Mouse (Mus musculus) left cerebral cortex, adult 11 months (tissue): ENCODE results near the gene Gtf2f1.
A peak's percentile ranks its signal among the peaks of the same experiment; 100 is the strongest.
"Not testable (repeated sequence)": the region's sequence is repeated elsewhere in the genome, so short reads cannot be mapped to it uniquely, and the experiment has no call there.

Experiments
- DNase-seq: peaks from one replicate; pipeline ENCODE4 v3.0.0; 2022; ENCODE audit warnings: low spot score

The Gtf2f1 gene

DNA sequence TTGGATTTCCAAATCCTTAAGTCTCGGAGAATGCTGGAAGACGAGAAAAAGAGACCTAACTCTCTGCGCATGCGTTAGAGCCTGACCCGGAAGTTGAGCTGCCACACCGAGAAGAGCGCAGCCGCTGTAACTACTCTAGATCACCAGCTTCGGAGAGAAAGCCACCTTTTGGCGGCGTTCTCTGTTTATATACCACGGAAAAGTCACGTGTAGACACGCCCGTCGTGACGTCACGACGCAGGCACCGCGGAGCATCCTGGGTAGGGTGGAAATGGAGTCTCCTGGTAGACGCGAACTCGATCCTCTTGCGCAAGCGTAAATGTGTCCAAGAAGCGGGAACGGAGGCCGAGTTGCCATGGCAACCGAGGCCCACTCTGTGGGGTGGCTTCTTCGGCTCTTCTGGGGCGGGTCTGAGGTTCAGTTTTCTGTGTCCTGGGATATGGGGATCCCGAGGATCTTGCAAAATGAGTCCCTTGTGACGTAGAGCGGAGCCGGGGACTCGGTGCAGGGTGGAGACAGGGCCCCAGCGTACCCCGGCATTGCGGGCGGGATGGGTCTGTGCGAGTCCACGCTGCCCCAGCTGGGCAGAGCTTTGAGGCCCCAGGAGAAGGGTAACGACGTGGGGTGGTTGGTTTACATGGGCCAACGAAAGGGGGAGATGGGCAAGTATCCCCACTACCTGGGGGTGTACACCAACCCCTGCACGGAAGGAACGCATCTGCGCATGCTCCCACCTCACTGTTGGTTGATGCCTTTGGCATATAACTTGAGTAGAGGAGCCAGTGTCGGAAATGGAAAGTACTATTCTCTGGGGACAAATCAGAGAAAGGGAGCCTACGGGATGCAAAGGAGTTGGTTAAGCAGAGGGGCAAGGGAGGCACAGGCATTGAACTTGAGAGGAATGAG is at the start of gene Gtf2f1, which contains the start of gene Gm17949:
Gtf2f1 (minus strand) TSS at position 53 of the 906 bp plus-strand sequence.
Gm17949 (plus strand) TSS at position 234 of the 906 bp plus-strand sequence.
- peak; percentile 94 for DNase-seq

DNA sequence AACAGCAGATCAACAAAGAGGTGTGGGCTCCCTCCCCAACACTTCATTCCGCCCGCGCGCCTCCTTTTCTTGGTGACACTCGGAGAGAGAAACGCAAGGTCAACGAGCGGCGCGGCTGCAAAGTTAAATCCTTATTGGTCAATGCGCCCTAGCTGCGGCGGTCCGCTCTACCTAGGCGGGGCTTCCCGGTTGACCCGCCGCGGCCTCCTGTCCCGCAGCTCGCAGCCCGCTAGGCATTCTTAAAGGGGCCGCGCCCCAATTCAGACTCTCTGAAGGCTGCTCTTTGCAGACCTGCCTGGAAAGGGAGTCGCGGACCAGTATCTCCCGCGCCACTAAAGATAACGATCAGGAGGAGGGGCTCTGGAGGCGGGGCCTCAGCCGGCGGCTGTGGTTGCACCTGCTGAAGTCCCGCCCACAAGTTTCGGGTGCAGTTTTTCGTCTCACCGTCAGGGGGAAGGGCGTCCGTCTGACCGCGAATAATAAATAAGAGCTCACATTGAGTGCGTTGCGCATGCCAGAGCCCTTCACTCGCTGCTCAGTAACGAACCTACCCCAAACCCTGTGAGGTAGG is 49.2 kb upstream of the Gtf2f1 start:
- DNase-seq: peak; percentile 95

DNA sequence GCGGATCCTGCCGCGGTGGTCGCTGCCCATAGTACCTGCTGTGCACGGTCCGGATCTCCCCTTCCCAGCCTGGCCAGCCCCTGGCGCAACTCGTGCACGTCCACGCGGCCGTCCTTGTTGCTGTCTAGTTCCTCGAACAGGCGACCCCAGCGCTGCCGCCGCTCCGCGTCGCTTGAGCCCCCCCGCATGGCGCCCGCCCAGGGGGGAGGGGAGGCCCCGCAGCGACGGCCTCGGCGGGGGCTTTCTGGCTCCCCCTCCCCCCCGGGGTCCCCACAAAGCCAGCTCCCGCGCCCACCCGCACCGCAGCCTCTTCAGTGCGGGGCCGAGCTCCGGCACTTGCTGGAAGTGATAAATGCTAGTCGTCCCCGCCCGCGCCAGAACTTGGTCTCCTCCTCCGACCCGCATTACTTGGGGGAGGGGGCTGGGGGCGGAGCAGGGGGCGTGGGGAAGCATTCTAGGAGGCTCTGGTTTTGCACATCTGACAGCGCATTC is 48.4 kb upstream of the Gtf2f1 start, which contains the start of gene Slc25a23:
Slc25a23 (minus strand) TSS at position 378 of the 492 bp plus-strand sequence.
- peak; percentile 57 for DNase-seq

DNA sequence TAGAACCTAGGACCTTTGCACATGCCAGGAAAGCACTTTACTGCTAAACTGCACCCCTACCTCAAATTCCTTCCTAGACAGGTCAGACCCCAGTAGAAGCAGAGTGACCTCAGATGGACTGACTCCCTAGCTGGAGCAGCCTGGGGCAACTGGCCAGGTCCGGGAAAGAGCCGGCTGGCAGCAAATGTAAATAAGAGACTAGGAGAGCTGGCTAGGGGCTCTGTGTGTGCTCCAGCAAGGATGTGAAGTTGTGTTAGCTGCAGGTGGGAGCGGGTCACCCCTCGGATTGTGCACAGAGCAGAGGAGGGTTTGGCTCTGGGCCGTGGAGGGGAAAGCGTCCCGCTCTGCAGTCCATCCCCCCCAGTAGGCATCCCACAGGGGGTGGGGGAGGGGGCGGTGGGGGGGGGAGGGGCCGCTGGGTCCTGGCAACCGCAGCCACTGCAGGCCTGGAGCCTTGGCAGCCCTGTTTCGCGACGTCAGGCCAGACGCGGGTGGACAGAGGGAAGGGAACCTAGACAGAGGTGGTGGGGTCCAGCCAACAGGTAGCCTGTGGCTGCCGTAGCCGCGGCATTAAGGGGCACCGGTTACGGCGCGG is 47.9 kb upstream of the Gtf2f1 start, which contains the start of gene Crb3:
Crb3 (plus strand) TSS at position 215 of the 595 bp plus-strand sequence.
- DNase-seq: no peak

DNA sequence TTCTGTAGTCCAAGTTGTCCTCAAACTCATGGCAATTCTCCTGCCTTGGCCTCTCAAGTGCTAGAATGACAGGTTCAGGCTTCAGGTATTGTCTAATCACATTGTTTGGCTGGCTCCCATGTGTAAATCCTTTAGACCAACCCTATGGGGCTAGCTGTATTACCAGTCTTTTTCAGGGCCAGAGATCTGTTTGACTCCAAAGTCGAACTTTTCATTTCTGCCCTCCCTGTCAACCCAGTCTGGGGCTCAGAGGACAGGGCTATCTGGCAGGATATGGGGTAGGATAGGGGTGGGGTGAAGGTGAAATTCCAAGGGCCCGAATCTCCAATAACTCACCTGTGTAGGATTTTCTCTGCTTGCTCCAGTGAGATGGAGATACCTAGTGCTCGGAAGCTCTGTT is 45.2 kb upstream of the Gtf2f1 start:
- no peak for DNase-seq

DNA sequence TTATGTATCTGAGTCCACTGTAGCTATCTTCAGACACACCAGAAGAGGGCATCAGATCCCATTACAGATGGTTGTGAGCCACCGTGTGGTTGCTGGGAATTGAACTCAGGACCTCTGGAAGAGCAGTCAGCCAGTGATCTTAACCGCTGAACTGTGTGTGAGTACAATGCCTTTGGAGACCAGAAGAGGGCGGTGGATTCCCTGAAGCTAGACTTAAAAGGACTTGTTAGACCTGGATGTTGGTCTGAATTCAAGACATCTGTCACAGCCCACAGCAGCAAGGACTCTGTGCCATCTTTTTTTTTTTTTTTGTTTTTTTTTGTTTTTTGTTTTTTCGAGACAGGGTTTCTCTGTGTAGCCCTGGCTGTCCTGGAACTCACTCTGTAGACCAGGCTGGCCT is 40.6 kb upstream of the Gtf2f1 start:
- DNase-seq: not testable (repeated sequence)

DNA sequence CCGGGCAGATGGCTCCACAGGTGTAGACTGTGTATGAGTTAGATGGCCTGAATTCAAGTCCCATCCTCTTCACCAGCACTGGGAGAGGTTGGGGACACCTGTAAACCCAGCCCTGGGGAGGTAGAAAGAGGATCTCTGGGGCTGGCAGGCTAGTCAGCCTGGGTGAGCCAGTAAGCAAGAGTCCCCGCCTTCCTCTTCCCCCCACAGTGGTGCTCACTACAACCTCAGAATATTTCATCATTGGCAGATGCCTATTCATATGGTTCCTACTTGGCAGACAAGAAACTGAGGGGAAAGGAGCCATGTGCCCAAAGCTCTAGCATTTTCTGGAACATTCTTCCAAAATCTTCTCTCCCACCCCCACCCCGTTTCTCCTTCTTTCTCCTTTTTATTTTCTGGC is 37.7 kb upstream of the Gtf2f1 start:
- no peak for DNase-seq

DNA sequence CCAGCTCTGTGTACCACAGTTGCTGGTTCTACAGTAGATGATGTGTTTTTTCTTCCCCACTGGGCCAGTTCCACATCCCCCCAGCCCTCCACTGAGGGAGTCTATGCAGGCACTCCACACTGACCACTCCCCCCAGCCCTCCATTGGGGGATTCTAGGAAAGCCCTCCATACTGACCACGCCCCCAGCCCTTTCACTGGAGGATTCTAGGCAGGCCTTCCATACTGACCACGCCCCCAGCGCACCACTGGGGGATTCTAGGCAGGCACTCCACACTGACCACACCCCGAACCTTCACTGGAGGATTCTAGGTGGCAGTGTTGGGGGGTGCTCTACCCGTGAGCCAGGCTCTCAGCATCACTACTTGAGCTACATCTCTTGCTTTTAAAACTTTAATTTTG is 36.3 kb upstream of the Gtf2f1 start:
- no peak for DNase-seq

DNA sequence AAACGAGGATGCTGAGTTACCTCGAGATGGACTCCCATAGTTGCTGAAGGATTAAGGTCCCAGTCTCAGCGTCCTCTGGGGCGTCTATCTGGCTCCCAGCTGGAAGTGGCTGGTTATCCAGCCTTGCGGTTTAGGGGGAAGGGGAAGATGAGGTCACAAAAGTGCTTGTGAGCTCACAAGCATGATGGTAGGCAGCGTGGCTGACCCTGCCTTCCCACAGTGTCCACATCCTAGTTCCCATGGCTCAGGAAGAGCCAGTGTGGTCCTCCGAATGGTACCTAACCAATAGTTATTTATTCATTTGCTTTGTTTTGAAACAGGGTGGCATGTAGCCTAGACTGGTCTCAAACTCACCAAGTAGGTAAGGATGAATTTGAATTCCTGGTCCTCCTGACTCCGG is 30.5 kb upstream of the Gtf2f1 start, which contains the start of gene Slc25a41:
Slc25a41 (minus strand) TSS at position 101 of the 400 bp plus-strand sequence.
- DNase-seq: no peak

DNA sequence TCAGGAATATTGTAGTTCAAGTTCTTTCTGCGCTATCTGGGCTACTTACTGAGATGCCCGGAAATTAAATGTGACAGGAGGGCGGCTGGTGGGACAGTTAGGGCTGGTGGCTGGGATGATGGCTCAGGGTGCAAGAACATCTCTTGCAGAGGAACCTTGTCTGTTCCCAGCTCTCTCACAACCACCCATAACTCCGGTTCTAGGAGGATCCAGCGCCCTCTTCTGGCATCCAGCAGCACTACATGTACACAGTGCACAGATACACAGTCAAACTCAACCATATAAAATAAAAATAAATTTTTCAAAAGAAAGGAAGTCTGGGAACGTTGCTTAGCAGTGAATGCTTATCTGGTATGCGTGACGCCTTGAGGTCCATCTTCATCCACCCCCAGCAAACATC is 27.9 kb upstream of the Gtf2f1 start:
- DNase-seq: no peak

DNA sequence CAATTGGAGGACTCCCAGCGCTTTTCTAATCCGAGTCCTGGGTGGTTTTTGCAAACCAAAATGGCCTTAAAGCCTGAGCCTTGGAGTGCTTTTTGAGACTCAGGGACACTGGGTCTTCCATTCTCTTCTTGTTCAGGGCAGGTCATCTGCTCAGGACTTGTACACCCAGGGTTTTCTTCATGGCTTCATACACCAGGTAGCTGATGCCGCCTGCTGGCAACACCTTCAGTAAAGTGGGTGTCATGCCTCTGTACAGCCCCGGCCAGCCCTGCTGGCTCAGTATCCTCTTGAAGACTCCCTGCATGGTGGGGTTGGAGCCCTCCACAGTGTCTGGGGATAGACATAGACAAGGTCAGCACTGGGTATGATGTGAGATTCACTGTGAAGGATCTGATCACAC is 21.8 kb upstream of the Gtf2f1 start:
- no peak for DNase-seq

DNA sequence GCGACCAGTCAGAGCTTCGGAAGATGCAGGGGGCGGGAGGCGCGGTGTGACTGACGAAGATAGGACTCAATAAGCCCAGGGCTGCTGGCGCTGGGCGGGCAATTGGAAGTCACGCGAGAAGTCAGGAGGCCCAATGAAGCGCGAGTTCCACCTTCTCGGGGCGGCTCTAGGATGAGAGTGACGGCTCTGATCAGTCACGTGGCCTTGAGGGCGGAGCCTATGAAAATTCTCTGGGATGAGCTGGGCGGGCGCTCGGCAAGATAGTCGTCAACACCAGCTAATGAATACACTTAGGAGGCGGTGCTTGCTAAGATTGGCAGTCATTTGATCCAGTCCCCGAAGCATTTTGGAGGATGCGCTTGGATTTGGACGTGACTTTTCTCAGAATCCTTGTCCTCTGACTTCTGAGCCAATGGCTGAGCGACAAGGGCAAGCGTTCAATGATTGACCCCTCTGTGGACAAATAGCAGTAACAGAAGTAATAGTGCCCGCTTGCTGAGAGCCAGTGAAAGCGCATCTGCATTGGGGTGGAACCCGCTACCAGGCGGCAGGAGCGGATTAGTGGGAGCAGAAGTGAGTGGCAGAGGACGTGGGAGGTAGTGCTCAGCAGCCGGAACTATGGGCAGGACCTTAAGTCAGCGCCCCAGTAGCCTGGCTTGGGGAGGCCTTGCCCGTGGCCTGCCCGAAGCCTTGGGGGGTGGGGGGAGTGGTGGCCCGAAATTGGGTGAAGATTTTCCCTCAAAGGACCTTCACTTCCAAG is 20.8 kb upstream of the Gtf2f1 start:
- DNase-seq: peak; percentile 100

DNA sequence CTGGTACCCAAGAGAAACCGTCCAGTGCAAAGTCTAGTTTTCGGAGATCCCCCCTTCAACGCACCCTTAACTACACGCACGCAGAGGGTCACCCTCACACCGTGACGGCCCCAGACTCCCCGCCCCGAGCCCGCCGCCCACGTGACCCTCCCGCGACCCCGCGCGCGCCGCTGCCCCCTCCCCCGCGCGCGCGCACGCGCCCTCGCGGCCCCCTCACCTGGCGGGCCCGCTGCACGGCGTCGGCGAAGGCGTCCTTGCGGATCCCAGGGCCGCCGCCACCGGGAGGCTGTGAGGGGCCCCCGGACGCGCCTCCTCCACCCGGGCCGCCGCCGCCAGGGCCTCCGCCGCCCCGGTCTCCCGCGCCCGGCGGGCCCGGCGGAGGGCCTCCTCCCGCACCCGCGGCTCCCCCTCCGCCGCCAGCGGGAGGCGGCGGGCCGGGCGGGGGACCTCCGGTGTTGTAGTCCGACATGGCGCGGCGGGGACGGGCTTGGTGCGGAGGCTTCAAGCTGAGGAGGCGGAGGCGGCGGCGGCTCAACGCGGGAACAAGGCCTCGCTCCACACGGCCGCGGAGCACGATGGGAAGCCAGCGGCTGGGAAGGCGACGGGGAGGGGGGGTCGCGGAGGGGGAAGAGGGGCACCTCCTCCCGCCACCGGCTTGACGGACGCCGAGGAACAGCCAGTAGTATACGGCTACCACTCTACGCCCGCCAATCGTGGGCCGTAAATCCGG is 20.0 kb upstream of the Gtf2f1 start, which contains the start of gene Khsrp:
Khsrp (minus strand) TSS at position 592 of the 730 bp plus-strand sequence.
- DNase-seq: no peak

DNA sequence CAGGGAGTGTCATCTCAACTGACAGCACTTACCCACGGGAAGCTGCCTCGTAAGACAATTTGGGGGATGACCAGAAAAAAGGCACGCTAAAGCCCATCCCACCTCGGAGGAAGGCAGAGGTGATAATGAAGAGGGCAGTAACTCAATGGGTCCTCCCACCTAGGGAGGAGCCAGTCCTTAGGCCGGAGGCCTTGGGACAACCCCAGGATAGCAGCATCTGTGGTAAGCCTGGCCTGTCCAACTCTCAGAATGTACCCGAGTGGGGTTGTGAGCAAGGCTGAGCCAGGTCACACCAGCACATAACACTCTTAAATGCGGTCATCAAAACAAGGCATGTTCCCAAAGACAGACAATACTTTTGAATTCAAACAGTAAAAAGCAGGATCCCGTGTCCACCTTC is 18.6 kb upstream of the Gtf2f1 start:
- DNase-seq: no peak

DNA sequence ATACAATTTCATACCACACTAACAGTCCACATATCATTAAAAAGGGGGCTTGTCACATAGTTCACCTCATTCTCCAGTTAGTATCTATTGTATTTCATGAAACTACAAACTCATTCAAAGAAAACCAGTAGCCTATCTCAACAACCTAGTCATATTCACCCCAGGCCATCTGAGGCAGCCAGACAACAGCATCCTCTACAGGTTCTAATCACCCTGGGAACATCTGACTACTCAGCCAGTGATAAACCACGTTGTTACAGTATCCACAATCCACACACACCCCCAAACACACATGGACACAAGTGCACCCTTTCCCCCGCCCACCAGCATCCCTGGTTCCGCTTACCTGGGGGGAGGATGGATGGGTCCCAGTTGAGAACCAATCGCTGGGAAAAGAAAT is 16.4 kb upstream of the Gtf2f1 start:
- DNase-seq: no peak

DNA sequence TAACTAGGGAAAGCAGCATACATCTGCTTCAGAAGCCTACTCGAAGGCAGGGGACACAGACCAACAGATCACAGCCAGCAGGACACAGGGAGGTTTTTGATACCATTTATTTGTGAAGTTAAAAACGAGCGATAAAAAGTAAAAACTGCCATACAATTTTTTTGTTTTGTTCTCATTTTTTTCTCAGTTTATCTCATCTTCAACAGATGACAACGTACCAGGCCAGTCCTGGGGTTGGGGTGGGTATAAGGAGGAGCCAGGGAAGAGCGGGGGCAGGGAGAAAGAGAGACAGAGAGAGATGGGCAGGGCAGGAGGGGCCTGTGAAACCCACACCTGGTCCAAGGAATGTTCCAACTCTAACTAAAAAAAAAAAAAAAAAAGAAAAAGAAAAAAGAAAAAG is 9.9 kb upstream of the Gtf2f1 start:
- no peak for DNase-seq

DNA sequence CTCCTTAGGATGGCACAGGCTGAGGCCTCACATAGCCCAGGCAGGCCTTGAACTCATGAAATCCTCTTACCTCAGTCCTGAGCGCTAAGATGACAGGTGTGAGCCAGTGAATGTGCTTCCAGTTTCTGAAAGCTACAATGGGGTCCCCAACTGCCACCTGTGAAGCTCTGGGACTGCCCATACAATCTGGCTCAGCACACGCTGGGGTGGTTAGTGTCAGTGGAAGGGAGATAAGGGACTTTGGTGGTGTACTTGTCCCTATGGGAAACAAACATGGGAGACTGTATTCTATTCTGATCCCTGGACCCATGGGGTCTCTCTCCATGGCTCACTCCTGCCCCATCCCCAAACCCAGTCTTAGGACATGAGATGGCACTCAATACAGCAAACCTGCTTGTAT is 8.6 kb upstream of the Gtf2f1 start:
- no peak for DNase-seq

DNA sequence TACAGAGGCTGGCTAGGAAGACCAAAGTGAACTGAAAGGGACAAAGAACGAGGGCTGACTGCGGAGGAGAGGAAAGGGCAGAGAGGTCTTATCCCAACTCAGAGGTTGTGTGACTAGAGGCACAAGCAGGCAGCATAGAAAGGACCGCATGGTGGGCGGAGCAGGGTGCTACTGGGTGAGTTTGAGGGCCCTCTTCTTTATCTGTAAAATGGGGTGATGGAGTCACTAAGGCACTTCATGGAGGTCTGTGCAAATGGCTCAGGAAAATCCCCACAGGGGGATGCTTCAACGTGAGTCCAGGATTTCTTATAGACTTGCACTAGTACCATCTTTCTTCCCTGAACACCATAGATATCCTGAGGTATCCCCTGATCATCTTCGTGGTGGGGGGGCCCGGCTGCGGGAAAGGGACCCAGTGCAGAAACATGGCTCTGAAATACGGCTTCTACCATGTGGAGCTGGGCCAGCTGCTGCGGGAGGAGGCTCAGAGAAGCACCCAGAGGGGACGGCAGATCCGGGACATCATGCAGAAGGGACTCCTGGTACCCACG is 1.2 kb upstream of the Gtf2f1 start:
- DNase-seq: no peak

DNA sequence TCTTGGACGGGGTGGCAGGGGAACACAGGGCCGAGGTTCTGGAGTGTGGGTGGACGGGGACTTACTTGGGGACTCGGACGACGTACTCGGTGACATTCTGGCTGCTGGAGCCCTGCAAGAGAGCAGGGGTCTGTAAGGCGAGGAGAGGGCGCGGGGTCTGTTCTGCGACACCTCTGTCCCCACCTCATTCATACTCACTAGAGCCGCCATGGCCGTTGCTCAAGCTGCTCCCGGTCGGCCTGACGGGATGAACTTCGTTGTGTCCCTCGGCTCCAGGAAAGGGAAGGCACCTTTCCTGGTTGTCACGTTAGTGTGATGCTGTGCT is 215 bp downstream of the Gtf2f1 start:
- DNase-seq: no peak

DNA sequence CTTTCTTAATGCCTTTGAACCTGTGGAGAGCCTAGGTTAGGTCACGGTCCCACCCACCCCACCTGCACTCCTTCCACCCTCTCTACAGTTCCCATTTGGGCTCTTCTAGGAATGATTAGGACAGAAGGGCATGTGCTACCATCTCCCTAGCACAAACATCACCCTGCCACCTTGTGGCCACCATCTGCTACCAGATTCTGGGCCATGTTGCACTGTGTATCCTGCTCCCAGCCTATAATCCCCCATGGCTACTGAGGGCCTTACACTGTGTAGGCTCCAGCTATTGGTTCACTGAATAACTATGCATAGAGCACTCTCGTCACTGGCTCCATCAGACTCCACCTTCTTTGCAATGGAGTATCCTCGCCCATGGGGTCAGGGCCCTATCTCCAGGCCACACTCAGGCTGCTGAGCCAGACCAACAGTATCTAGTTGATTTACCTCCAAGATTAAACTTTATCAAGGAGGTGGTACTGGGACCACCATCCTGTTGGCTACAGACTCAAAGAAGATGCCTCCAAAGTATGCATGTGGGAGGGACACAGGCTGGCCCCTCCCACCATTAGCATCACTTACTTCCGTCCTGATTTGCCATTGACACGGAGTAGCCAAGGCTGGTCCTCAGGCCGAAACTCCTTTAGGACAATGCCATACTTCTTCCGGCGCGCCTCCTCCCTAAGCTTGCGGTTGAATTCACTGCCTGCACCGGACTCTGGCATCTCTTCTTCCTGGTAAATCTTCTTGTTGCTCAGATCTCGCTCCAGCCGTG is 3.8 kb downstream of the Gtf2f1 start:
- no peak for DNase-seq
